Mouse (Mus musculus) heart, adult 11 months (tissue): Measurements from ENCODE around the gene Gm40193.
"Not testable (repeated sequence)": the region's sequence is repeated elsewhere in the genome, so short reads cannot be mapped to it uniquely, and the experiment has no call there.

Experiments used
- DNase-seq: peaks from one replicate; pipeline ENCODE4 v3.0.0; 2022

Gene Gm40193

GRCm38 (mm10) chr11:70539877-70540587 lies 7.3 kb upstream of the Gm40193 start, which contains the start of gene Pld2:
Pld2 (plus strand) TSS chr11:70540064.
- peak; percentile 100 for DNase-seq

DNA sequence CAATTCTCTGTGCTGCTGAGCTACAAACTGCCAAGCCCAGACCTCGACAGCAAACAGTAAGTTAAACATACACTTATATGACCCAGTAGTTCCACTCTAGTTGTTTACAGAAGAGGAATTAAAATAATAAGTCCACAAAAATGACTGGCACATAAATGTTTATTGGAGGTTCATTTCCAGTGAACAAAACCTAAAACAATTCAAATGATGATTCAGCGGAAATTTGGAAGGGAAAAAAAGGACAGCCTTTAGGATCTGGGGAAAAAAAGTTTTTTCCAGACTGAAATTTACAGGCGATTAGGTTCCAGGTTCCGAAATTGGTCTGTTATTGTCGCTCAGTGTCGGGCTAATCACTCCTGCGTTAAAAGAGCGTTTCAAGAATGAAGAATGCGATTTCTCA lies 6.7 kb upstream of the Gm40193 start:
- DNase-seq, result no peak

DNA sequence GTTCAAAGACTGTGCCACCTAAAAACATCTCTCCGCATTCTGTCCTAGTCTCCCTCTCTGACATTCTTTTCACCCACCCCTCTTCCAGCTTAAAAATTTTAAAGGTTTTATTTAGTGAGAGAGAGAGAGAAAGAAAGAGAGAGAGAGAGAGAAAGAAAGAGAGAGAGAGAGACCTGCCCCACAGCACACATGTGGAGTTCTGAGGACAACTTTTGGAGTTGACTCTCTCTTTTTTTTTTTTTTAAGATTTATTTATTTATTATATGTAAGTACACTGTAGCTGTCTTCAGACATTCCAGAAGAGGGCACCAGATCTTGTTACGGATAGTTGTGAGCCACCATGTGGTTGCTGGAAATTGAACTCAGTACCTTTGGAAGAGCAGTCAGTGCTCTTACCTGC lies 1.7 kb downstream of the Gm40193 start:
- DNase-seq, result not testable (repeated sequence)

DNA sequence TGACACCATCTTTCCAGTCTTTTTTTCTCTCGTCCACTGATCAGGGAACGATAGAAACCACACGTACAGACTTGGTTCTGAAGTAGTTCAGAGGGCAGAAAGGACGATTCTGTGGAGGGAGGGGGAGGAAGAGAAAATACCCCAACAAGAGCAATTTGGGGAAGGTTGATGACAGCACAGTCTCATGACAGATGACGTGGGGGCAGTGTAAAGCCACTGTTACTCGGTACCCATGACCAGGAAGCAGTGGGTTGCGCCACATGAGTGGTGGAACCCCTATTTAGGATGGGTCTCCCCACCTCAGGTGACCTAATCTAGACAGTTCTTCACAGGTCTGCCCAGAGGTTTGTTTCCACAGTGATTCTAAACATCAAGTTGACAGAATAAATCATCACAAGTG lies 4.1 kb downstream of the Gm40193 start:
- DNase-seq, result no peak

GRCm38 (mm10) chr11:70526211-70526610 lies 6.5 kb downstream of the Gm40193 start:
- DNase-seq, result peak; percentile 92

GRCm38 (mm10) chr11:70525726-70526125 lies 7.0 kb downstream of the Gm40193 start:
- DNase-seq, result peak; percentile 89

DNA sequence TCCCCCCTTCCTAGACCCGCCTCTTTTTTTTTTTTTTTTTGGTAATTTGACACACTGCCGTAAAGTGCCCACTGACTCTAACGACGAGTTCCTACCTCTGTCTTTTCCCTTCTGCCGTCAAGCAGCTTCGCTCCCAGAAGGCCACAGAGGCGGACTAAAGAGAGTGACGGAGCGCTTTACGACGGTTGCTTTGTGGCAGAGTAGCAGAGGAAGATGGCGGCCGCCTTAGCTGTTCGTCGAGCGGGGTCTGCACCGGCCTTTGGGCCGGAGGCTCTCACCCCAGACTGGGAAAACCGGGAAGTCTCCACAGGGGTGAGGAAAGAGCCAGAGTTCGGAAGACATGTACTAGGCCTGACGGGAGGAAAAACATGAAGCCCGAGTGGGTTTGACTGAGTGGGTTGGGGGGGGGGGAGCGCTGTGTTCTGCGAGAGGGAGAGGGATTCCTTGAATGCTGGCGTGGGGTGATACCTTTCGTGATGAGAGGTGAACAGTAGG lies 7.5 kb downstream of the Gm40193 start, which contains the start of gene Psmb6:
Psmb6 (plus strand) TSS at position 184 of the 495 bp plus-strand sequence.
- DNase-seq, result peak; percentile 100

DNA sequence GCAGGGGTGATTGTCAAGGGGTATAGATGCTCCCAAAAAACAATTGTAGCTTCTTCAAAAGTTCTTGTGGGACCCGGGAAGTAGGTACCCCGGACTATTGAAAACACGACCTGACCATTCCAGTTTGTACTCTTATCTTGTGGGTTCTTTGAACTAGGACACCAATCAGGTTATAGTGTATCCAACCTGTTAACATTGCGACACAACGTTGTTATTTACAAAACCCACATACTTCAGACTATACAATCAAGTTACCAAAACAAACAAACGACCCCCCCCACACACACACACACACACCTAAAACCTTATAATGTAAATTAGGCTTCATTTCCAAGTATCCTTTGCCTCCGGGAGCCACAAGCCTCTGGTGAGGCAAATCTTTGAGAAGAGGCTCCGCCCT lies 8.0 kb downstream of the Gm40193 start:
- DNase-seq, result no peak

- peak; percentile 75 for DNase-seq
These were observed 9.3 kb downstream of the Gm40193 start for GRCm38 (mm10) chr11:70523306-70523989.

DNA sequence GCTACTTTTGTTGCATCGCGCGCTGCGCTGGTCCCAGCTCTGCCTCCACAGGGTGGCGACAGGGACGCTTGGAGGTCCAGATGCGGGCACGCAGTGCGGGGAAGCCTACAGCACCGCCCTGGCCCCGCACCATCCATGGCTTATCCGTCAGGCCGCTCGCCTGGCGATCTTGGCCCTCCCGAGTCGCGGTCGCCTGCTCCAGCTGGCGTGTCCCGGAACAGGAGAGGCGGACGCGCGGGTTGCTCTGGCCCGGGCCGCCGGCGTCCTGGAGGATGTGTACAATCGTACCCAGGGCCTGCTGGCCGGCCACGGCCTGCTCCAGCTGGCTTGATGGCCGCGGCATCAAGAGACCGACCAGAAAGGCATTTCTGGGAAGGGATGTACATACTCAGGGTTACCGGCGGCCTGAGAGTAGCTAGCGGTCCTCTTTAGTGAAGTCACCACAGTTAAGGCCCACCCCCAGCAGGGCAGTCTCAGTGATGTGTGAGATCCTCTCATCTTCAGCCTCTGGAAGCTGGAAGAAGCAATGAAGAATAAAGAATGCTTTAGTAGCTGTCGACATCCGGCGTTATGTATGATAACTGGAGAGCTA lies 12.5 kb downstream of the Gm40193 start:
- peak; percentile 97 for DNase-seq

- DNase-seq, result peak; percentile 84
These were observed 13.8 kb downstream of the Gm40193 start, which contains the start of gene Gltpd2 for GRCm38 (mm10) chr11:70518923-70519322. Gltpd2 (plus strand) TSS chr11:70519196.

DNA sequence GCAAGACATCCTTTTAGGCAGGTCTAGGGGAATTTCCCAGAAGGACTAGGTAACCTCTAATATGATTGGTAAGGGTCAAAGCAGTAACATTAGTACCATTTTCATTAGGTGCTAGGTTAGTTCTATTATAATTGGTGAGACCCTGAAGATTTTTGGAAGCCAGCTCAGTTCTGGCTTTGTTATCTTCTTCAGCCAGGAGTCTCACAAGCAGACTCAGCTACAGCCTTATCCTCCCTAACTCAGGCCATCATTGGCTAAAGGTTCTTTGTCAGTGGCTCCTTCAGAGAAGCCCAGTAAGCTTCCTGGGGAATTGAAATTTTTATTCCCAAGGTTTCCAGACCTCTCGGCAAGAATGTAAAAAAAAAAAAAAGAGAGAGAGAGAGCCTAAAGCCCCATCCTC lies 14.3 kb downstream of the Gm40193 start:
- no peak for DNase-seq

- DNase-seq, result peak; percentile 85
These were observed 16.4 kb downstream of the Gm40193 start for GRCm38 (mm10) chr11:70516352-70516751.

DNA sequence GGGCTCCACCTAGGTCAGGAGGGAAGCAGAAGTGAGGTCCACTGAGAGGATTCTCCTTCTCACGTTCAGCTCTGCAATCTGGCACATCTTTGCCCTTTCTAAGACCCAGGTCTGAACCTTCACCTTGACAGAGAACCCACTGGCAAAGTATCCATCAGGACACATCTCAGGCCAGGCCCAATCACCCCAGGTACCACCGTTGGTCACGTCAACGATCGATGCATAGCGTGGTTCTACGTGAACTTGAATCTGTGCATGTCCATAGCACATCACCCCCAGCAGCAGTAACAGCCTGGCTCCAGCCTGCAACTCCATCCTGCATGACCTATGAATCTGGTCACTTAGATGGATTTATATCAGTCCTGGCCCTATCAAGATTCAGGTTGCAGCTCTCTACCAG lies 18.5 kb downstream of the Gm40193 start, which contains the start of gene Vmo1:
Vmo1 (minus strand) TSS at position 329 of the 400 bp plus-strand sequence.
- peak; percentile 92 for DNase-seq

- peak; percentile 97 for DNase-seq
These were observed 19.2 kb downstream of the Gm40193 start for GRCm38 (mm10) chr11:70513520-70513919.

DNA sequence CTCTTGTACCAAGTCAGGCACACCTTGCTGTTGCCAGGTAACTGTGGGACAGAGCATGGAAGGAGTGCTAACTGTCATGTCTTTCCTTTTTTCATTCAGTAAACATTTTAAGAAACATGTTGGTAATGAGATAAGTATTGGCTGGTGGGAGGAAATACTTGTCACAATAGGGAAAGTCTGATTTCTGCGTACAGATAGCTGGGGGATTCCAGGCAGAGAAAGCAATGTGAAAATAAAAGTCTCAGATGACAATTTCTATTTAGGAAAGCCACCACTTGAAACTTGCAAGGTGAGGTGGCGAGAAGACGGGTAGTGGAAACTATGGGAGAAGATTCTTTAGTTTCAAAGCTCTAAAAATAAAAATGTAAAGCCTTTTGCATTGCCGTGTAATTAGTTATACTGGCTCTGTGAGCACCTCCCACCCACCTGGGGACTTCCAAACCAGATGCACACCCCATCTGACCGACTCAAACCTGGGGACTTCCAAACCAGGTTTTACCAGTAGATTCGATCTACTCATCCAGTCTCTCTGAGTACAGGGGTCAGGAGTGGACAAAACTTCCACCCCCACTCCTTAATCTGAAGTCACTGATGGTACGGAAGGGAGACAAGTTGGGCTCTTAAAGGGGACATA lies 19.9 kb downstream of the Gm40193 start:
- no peak for DNase-seq

- DNase-seq, result no peak
These were observed 20.9 kb downstream of the Gm40193 start for GRCm38 (mm10) chr11:70511825-70512224.

DNA sequence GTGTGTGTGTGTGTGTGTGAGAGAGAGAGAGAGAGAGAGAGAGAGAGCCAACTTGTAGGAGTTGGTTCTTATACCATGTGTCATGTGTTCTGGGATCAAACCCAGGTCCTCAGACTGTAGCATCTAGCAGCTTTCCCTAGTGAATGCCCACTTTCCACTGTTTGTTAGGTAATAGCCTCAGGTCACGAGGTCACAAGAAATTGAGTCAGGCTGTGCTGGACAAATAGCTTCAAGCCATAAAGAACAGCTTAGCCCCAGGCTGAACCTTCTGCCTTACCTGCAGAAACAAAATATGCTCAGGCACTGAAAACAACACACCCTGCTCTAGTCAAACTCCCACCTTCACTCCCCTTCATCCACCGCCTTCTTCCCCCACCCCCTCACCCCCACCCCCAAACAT lies 21.5 kb downstream of the Gm40193 start:
- peak; percentile 64 for DNase-seq

DNA sequence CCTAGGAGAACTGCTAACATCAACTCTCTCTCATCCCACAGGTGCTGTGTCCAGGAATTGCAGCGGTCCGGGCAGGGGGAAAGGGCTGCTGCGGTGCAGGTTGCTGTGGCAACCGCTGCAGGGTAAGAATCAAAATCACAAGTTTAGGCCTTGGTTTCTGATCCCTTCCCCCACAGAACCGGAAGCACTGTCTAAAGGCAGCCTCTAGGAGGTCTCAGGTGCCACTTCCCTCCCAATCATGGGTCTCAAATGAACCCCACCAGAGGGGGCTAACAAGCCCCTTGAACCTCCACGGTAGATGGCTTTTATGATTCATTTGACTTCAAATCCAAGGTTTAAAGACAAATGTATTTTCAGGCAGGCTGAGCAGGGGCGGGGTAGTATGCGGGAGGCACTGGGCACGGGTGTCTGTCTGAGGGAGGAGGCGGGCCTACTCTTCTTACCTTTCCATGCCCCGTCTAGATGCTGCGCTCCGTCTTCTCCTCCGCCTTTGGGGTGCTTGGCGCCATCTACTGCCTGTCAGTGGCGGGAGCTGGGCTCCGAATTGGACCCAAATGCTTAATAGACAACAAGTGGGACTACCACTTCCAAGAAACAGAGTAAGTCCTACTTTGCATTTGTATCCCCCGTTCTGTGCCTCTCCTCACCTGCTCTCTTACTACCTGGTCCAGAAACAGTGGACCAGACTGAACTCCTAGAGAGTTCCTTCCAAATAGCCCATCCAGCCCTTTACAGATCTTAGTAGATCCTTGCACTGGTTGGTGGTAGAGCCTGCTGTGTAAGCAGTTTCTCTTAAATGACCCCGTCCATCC lies 22.8 kb downstream of the Gm40193 start:
- peak; percentile 93 for DNase-seq

DNA sequence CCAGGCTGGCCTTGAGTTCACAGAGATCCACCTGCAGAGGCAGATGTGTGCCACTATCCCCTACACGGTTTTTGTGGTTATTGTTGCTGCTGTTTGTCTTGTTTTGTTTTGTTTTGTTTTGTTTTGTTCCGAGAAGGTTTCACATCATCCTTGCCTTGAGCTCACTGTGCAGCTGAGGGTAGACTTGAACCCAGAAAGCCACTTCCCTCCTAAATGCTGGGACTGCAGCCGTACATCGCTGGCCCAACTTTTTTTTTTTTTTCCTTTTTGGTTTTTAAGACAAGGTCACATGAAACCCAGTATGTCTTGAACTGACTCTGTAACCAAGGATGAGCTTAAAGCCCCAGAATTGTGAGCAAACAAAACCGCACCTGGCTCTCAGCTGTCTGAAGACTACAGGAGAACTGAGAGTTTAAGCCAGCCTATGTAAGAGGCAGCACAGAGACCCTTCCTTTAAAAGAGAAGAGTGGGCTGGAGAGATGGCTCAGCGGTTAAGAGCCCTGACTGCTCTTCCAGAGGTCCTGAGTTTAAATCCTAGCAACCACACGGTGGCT lies 25.7 kb downstream of the Gm40193 start:
- DNase-seq, result no peak

GRCm38 (mm10) chr11:70506385-70506784 lies 26.4 kb downstream of the Gm40193 start:
- DNase-seq, result peak; percentile 94

DNA sequence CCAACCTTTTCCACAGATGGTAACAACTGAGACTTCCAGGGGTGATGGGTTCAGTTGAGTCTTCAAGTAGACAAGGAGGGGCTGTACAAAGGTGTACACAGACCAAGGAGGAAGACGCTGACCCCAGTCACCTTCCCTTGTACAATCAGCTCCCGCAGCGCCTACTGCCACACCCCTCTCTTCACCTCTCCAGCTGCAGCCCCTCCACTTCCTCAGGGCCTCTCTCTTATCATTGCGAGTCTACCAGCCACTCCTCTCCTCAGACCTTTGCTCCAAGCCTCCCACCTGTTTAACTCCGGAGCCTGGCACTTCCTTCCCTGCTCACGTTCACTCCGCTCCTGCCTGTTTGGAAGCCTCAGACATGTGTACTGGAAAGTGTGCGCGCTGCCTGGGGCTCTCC lies 27.8 kb downstream of the Gm40193 start, which contains the start of gene Tm4sf5:
Tm4sf5 (plus strand) TSS at position 275 of the 400 bp plus-strand sequence.
- no peak for DNase-seq
